Mouse (Mus musculus): Measurements from ENCODE around the gene Dohh.

Gene Dohh

DNA sequence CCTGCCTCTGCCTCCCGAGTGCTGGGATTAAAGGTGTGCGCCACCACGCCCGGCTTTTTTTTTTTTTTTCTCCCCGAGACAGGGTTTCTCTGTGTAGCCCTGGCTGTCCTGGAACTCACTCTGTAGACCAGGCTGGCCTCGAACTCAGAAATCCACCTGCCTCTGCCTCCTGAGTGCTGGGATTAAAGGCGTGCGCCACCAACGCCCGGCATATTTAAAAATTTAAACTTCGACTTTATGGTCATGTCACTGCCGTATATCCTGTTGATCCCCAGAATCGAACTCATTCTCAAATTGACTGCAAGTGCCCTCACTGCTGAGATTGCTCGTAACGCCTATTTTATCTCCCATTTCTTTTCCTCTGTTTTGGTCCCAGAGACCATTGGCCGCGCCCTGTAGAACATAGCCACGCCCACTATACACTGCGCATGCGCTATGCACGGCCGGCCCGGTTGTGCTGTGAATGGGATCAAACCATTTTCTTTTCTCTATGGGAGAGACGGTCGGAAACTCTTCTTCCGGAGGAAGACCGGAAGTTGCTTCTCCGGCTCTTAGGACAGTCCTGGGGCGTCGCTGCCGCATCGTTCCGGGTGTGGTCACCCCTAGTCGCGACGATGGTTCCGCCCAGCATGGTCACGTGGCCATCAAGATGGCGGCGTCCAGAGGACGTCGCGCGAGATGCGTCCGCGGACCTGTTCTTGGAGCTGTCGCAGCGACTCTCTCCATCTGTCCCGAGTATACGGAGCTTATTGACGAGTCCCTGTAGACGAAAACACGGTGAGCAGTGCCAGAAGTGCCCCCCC, at the start of gene Dohh, which contains the start of gene Gm48551:
Gene Dohh (plus strand): TSS at position 627 of the 803 bp plus-strand sequence.
Gene Gm48551 (plus strand): TSS at position 665 of the 803 bp plus-strand sequence.
- in situ Hi-C loops (cut with MboI; ENCODE audit: low pct_unique_long_range_greater_than_20kb in 1 of 2, low sequenced_read_pairs in 2 of 2, unreplicated experiment in 1 of 2), result no loop called here

DNA sequence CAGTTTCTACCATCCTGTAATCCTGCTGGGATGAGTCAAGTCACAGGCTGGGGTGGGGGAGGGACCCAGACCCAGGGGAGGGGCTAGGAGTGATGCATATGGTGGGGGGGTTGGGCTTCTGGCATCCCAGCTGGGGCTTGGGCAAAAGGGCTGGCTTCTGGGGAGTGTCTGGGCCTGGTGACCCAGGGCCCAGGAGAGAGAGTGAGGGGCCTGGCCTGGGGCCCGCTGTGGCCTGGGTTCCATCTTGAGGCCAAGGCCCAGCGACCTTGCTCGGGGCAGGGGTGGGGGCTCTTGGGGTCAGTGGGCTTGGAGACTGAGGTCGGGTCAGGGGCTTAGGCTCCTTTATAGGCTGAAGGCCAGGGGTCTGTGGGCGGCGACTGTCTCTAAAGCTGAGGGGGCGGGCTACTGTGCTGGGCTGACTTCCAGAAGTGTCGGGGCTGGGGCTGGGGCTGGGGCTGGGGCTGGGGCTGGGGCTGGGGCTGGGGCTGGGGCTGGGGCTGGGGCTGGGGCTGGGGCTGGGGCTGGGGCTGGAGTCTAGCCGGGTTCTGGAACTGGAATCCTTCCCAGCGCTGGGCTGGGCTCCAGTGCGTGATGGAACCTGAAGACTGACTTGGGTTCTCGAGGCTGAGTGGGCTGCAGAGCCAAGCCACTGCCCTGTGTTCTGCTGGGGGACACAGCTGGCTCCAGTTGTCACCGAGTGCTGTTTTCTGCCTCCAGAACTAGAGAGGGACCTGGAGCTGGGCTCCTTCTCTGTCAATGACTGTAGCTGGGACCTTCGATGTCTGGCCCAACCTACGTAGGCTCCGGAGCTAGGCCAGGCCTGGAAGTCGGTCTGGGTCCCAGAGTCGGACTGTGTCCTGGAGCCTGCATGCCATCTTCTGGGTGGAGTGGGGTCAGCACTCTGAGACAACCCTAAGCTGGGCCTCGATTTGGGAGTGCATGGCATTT, 48.6 kb upstream of the Dohh start:
- in situ Hi-C loops (cut with MboI; ENCODE audit: low pct_unique_long_range_greater_than_20kb in 1 of 2, low sequenced_read_pairs in 2 of 2, unreplicated experiment in 1 of 2), result no loop called here

DNA sequence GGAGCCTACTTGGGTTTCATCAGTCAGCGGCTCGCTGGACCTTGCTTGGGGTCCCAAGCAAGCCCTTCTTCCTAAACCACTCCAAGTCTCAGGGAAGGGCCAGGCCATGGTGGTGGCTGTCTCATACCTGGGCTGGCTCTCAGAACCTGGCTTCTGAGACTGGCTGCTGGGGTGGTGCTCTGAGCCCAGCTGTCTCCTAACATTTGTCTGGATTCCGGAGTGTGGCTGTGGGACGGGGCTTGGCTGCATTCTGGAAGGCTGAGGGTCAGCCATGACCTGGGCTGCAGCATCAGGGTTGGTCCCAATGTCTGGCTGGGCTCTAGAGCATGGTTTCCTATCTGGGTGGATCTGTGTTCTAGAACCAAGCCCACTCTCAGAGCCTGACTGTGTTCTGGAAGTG, 47.7 kb upstream of the Dohh start:
- in situ Hi-C loops (cut with MboI; ENCODE audit: low pct_unique_long_range_greater_than_20kb in 1 of 2, low sequenced_read_pairs in 2 of 2, unreplicated experiment in 1 of 2), result no loop called here

DNA sequence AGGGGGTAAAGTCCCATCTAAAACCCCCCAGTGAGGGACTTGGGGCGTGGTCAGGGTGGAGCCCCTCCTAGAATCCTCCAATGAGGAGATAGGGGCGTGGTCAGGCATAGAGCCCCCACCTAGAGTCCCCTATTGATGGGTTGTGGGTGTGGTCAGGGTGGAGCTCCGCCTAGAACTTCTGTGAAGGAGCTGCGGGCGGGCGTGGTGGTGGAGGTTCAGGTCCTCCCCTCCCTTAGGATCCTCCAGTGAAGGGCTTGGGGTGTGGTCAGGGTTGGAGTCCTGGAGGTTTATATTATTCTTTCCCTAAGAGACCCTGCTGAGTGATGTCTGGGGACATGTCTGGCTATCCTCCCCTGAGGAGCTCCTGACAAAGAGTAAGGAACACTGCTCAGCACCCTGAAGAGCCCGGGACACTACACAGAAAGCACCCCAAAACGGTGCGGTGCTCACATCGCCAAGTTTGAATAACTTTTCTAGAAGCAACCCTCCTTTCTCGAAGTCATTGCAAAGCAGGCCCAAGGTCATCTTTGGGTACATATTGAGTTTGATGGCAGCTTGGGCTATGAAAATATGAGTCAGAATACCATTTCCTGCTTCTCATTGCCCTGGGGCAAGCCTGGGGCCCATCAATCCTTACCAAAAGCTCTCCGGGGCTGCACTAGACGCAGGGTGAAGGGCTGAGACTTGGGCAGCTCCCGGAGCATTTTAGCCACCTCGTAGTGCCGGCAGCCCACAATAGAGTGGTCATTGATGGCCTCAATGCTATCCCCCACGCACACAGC, 43.5 kb upstream of the Dohh start:
- in situ Hi-C loops (cut with MboI; ENCODE audit: low pct_unique_long_range_greater_than_20kb in 1 of 2, low sequenced_read_pairs in 2 of 2, unreplicated experiment in 1 of 2), result loop anchor here (5.0 to 10.0 kb wide), 3 partner anchors 53 to 136 kb away; partner anchors contain the start of gene Nmrk2 (in 1 of the 2)

DNA sequence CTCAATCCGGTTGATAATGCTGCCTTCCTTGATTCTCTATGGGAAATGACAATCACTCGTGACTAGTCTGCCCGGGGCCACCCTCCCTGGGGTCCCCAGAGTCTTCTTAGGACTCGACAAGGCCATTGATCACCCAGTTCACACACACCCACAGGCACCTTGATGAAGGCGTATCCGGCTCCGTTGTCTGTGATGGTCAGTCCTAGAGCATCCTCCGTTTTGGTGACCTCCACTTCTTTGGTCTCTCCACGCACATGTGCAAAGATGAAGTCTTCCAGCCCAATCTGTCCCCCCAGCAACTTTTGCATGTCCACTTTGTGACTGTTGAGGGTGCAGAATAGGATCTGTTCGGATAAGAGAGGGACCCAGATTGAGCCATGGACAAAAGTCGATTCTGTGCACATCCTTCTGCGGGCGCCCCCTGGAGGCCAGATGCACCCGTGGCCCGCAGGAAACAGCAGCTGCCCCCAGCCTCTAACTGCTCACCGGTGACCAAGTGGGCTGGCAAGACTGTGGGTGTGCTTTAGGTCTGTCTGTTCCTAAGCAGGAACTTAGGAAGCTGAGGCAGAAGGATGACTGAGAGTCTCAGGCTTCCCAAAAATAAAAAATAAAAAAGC, 42.8 kb upstream of the Dohh start:
- in situ Hi-C loops (cut with MboI; ENCODE audit: low pct_unique_long_range_greater_than_20kb in 1 of 2, low sequenced_read_pairs in 2 of 2, unreplicated experiment in 1 of 2), result loop anchor here (5.0 to 10.0 kb wide), 3 partner anchors 54 to 137 kb away; partner anchors contain the start of gene Nmrk2 (in 1 of the 2)

DNA sequence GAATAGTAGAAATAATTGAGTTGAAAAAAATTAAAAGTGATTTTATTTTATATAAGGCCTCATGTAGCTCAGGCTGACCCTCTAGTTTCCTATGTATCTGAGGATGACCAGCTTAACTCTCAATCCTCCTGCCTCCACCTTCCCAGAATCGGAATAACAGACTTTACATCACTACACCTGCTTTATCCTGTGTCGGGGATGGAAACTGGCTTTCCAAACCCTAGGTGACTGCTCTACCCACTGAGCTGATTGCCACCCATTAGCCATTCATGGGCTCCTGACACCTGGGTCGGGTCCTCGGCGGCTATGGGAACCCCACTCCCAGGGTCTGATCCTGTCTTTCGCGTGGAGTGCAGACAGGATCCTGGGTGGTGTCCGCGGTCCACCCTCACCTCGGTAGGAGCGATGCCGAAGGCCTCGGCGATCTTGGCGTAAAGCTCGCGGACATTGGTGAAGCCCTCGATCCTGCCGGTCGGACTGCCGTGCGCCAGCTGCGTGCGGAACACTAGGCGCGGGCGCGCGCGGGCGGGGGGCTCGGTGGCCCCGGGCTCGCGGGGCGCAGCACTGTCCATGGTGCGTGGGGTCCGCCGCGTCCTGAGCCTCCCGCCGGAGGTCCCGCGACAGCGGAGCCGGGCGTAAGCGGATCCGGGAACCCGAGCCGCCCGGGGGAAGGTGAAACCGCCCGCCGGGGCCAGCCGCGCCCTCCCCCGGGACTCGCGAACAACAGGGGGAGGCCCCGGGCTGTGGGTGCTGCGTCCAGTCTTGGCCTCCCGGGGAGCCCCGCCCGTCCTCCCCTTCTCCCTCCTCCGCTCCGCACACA, 41.3 kb upstream of the Dohh start, which contains the start of gene Gipc3:
Gene Gipc3 (minus strand): TSS at position 581 of the 820 bp plus-strand sequence.
- in situ Hi-C loops (cut with MboI; ENCODE audit: low pct_unique_long_range_greater_than_20kb in 1 of 2, low sequenced_read_pairs in 2 of 2, unreplicated experiment in 1 of 2), result loop anchor here (5.0 to 10.0 kb wide), 3 partner anchors 56 to 138 kb away; partner anchors contain the start of gene Nmrk2 (in 1 of the 2)

DNA sequence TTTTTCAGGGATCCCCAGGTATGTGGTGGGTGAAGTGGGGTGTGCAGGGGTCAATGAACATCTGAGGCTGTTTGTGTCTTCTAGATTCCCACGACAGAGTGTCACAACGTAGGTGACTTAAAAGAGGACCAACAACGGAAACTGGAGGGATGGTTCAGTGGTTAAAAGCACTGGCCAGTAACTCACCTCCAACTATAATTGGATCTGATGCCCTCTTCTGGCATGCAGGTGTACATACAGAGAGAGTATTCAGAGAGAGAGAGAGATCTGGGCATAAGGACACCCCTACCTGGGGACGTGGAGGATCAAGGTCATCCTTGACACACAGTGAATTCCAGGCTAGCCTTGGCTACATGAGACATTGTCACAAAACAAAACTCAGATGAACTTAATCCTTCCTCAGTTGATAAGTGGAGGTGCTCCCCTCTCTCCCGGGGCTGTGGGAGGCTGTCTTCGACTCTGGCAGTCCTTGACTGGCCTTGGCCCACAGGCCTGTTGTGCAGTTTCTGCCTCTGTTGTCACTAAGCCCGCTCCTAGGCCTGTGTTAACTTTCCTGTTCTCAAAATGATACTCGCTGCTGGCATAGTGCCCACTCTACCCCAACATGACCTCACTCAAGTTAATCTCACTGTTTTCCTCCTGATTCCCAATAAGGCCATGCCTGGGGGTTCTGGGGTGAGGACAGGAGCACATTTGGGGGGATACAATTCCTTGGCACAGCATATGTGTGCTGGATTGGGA, 39.6 kb upstream of the Dohh start:
- in situ Hi-C loops (cut with MboI; ENCODE audit: low pct_unique_long_range_greater_than_20kb in 1 of 2, low sequenced_read_pairs in 2 of 2, unreplicated experiment in 1 of 2), result loop anchor here (5.0 to 10.0 kb wide), 3 partner anchors 57 to 140 kb away; partner anchors contain the start of gene Nmrk2 (in 1 of the 2)

DNA sequence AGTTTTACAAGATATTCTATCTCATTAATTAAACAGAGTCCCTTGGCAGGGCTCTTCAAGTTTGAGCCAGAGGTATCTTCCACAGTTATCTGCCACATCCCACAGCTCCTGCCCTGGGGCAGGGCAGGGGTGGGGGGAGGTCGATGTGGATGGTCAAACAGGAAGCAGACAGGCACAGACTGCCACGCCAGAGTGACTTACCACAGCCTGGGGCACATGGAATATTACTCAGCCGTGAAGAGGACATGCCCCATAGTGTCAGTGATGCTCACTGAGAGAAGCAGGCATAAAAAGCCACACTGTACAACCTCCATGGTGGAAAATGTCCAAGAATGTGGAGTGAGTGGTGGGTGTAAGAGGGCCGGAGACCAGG, 39.1 kb upstream of the Dohh start:
- in situ Hi-C loops (cut with MboI; ENCODE audit: low pct_unique_long_range_greater_than_20kb in 1 of 2, low sequenced_read_pairs in 2 of 2, unreplicated experiment in 1 of 2), result loop anchor here in 1 of 2 experiments (10.0 kb wide), 2 partner anchors 60 to 140 kb away; partner anchors contain the start of gene Nmrk2

DNA sequence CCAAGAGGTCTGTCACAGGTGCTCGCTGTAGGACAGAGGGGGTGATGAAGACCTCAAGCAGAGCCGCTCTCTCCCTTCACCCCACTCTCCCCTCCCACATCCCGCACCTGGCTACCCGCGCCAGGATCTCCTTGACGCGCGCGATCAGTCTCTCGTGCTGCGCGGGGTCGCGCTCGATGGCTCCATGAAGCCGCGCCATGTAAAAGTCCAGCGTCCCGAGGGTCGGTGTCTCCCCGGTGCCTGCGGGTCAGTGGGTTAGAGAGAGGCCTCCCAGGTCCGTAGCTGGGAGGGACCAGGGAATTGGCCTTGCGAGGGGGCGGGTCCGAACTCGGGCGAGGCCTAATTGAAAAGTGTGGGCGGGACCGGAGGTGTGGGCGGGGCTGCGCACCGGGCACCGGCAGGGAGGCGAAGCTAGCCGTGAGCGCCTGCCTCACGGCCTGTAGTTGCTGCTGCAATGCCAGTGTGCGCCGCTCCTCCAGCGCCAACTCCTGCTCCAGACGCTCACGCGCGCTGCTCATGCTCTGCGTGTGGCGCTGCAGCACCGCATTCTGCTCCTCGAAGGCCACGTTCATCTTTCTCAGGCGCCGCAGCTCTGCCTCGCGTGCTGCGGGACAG, 37.7 kb upstream of the Dohh start:
- in situ Hi-C loops (cut with MboI; ENCODE audit: low pct_unique_long_range_greater_than_20kb in 1 of 2, low sequenced_read_pairs in 2 of 2, unreplicated experiment in 1 of 2), result loop anchor here in 1 of 2 experiments (10.0 kb wide), 2 partner anchors 62 to 142 kb away; partner anchors contain the start of gene Nmrk2

DNA sequence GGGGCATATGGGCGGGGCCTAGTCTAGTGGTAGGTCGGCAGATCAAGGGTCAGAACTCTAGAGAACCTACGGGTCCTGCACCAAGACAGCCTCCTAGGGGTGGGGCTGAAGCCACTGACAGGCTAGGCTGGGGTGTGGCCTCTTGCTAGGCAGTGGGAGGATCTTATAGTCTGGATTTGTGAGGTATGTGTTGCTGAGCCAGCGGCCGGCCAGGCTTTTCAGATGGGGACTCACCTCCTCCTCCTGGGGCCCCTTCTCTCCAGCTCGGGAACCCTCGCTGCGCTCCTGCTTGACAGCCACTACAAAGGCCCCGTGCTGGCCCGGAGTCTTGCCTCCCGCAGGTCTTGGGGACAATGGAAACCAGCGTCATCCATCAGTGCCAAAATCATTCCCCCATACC, 35.1 kb upstream of the Dohh start:
- in situ Hi-C loops (cut with MboI; ENCODE audit: low pct_unique_long_range_greater_than_20kb in 1 of 2, low sequenced_read_pairs in 2 of 2, unreplicated experiment in 1 of 2), result loop anchor here in 1 of 2 experiments (10.0 kb wide), 2 partner anchors 64 to 144 kb away; partner anchors contain the start of gene Nmrk2

DNA sequence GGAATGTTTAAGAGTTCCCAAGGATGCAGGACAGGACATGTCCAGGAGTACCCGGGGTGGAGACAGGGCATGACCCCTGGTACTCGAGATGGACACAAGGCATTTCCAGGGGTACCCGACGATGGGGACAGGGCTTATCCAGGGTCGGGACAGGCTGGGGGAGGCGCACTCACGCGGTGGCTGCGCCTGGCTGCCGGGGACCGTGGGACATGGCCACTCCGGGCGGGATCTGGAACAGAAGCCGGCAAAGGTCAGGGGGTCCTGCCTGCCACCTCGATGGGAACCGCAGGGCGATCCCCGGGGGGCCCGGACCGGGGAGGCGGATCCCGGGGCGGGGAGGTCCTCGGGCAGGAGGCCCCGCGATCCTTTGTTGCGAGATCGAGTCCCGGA, 34.3 kb upstream of the Dohh start:
- in situ Hi-C loops (cut with MboI; ENCODE audit: low pct_unique_long_range_greater_than_20kb in 1 of 2, low sequenced_read_pairs in 2 of 2, unreplicated experiment in 1 of 2), result loop anchor here in 1 of 2 experiments (10.0 kb wide), 2 partner anchors 65 to 145 kb away; partner anchors contain the start of gene Nmrk2

DNA sequence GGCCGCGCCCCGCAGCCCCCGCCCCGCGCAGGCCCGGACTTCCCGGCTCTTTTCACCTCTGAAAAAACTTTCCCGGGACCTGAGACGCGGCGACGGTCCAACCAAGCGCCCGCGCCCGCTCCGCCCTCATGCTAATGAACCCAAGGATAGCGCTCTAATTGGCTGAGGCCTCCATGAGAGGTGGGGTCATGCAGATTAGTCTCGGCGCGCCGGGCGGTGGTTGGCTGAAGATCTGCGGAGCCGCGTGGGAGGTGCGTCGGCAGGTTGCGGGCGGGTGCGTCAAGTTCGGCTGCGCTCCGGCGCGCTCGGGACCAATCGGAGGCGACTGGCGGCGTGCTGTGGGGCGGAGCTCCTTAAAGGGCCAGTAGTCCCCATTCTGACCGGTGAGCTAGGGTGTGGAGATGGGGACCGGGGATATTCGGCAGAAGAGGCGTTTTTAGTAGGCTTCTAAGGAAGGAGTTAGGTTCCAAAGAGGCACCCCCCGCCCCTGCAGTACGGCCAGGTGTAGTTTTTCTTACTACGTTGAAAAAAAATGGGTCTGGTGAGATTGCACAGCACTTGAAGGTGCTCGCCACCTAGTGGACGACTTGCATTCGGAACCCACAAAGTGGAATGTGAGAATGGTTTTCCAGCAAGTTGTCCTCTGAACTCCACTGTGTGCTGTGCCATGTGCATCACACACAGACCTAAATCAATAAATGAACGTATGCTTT, 33.7 kb upstream of the Dohh start, which contains the start of gene Hmg20b:
Gene Hmg20b (minus strand): TSS at position 130 of the 713 bp plus-strand sequence.
- in situ Hi-C loops (cut with MboI; ENCODE audit: low pct_unique_long_range_greater_than_20kb in 1 of 2, low sequenced_read_pairs in 2 of 2, unreplicated experiment in 1 of 2), result no loop called here

DNA sequence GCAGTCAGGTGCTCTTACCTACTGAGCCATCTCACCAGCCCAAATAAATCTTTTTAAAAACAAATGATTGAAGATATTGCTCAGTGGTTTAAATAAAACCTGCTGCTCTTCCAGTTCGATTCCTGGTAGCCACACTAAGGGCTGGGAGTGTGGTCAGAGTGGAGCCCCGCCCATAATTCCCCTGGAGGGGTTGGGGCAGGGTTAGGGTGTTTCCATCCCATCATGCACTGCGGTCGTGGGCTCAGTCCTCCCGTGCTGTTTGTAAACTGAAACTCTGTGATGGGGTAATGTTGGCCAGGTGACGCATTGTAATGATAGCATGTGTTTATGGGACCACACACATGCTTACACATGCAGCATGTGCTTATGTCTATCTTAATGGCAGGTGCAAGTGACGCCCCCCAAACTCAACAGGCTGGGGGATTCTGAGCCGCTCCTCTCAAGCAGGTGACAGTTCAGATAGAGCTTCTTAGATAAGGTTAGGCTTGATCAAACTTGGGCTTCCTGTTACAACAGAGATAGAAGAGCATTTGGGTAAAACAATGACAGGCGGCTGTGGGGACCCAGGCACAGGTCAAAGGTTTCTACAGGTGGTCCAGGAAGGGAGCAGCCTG, 32.4 kb upstream of the Dohh start:
- in situ Hi-C loops (cut with MboI; ENCODE audit: low pct_unique_long_range_greater_than_20kb in 1 of 2, low sequenced_read_pairs in 2 of 2, unreplicated experiment in 1 of 2), result no loop called here

DNA sequence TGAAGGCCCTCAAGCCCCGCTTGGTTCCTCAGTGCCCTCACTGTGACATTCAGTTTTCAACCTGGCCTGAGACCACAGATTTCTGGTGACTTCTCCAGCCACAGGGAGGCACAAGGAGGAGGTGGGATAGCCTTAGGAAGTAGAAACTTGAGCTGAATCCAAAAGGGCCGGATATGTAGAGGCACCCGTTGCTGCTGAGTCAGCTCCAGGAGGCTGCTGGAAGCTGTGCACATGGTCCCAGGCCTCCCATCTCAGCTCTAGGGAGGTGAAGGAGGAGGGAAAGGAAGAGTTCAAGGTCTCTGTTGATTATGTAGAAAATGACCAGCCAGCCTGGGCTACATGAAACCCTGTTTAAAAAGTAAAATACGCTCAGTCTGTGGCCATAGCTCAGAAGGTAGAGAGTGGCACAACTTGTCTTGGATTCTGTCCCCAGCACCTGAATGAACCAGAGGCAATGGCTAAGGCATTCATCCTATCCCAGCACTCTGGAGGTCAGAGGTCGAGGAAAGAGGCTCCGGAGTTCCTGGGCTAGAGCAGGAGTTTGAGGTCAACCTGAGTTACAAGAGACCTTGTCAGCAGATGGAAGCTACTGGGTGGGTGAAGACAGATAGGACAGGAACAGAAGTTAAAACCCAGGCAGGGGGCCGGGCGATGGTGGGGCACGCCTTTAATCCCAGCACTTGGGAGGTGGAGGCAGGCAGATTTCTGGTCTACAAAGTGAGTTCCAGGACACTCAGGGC, 29.3 kb upstream of the Dohh start:
- in situ Hi-C loops (cut with MboI; ENCODE audit: low pct_unique_long_range_greater_than_20kb in 1 of 2, low sequenced_read_pairs in 2 of 2, unreplicated experiment in 1 of 2), result no loop called here
